27 mouse cellular contexts compared by ENCODE assay signal in genomic region chr10:75767756-75768155, GRCm38 (mm10). TPM values are rescaled to one million over a fixed set of nuclear protein-coding genes. Genes with fewer than 3 reads are reported as not detected.
"Had no signal": no experiment of that assay in that cellular context is flagged by ENCODE, and none has a peak within 500 bp of the region (broad histone marks: within the 10 kb centered on the region; RNA-seq: fewer than 3 reads in every experiment).

No protein-coding gene starts in this region.

RNA-seq across cellular contexts. Expression of gene Gm20441, which starts 13.0 kb away (rescaled TPM):
- total RNA-seq: gastrocnemius, adult 18-20 months; gastrocnemius, adult 8-10 months; gastrocnemius, postnatal 14 days; gastrocnemius, postnatal 36 days; heart, adult 2 months; heart, postnatal 14 days; heart, postnatal 36 days; hematopoietic stem cell, adult 5-6 weeks; hindbrain, postnatal 0 days; layer of hippocampus, postnatal 10 days; layer of hippocampus, postnatal 25 days; left cerebral cortex, adult 2 months; left cerebral cortex, postnatal 14 days; left cerebral cortex, postnatal 36 days; liver, adult 2 months had no signal
- polyA plus RNA-seq: heart, adult 2 months; heart, embryonic 11.5 days; heart, embryonic 13.5 days; heart, embryonic 15.5 days; heart, postnatal 0 days; hindbrain, embryonic 11.5 days; hindbrain, embryonic 13.5 days; hindbrain, embryonic 15.5 days; hindbrain, postnatal 0 days; inflammation-experienced regulatory T-cells, adult 6 months; intestine, embryonic 15.5 days; kidney, embryonic 14.5 days; limb, embryonic 10.5 days; liver, embryonic 12.5 days had no signal
